Mouse (Mus musculus) heart, embryonic 12.5 days (tissue): Measurements from ENCODE around the gene Rerg. TPM values are rescaled to one million over a fixed set of nuclear protein-coding genes. Genes with fewer than 3 reads are reported as not detected.
A peak's percentile ranks its signal among the peaks of the same experiment; 100 is the strongest.

Experiments used
- ATAC-seq: fragments of 200-750 bp; cut with Nextera tagmentation; 2 replicates; pipeline ENCODE4 v1.8.0; 2017; ENCODE audit warnings: moderate TSS enrichment, moderate library complexity; ENCODE audit not compliant: insufficient number of reproducible peaks, low FRiP score
- H3K27ac ChIP-seq: fragments of 300-500 bp; sonication (generic); 2 replicates; pipeline ENCODE4 v1.5.1; 2016; ENCODE audit warnings: mild to moderate bottlenecking, moderate library complexity; ENCODE audit not compliant: poor library complexity, severe bottlenecking
- H3K27me3 ChIP-seq: fragments of 300-500 bp; sonication (generic); replicated peaks from 2 replicates; pipeline ENCODE4 v1.6.1; 2016; ENCODE audit warnings: mild to moderate bottlenecking, moderate library complexity
- H3K36me3 ChIP-seq: fragments of 300-500 bp; sonication (generic); 2 replicates; pipeline ENCODE4 v1.6.1; 2016; ENCODE audit warnings: mild to moderate bottlenecking, moderate library complexity
- H3K4me1 ChIP-seq: fragments of 300-500 bp; sonication (generic); replicated peaks from 2 replicates; pipeline ENCODE4 v1.6.1; 2016; ENCODE audit warnings: mild to moderate bottlenecking
- H3K4me2 ChIP-seq: fragments of 300-500 bp; sonication (generic); 2 replicates; pipeline ENCODE4 v1.6.1; 2016; ENCODE audit warnings: mild to moderate bottlenecking, moderate library complexity
- H3K4me3 ChIP-seq: fragments of 300-500 bp; sonication (generic); 2 replicates; pipeline ENCODE4 v1.5.1; 2016; ENCODE audit warnings: mild to moderate bottlenecking
- H3K9ac ChIP-seq: fragments of 300-500 bp; sonication (generic); 2 replicates; pipeline ENCODE4 v1.6.1; 2016; ENCODE audit warnings: mild to moderate bottlenecking, moderate library complexity
- H3K9me3 ChIP-seq: fragments of 300-500 bp; sonication (generic); replicated peaks from 2 replicates; pipeline ENCODE4 v1.6.1; 2016; ENCODE audit warnings: mild to moderate bottlenecking, moderate library complexity
- WGBS: fragments of 180-500 bp; shearing (Covaris S2); methylation state at CpG from one replicate; pipeline ENCODE4 v1.1.7; 2016; 5-methylcytosine and 5-hydroxymethylcytosine counted together
- polyA plus RNA-seq: library from polyadenylated mRNA; unstranded; fragments of >200 nt; fragmentation: Nextera tagmentation; extraction: Ambion mirVana; gene quantifications from 2 replicates; pipeline ENCODE4 v1.2.1, GENCODE M21; 2016

Gene Rerg
- polyA plus RNA-seq, 1 experiment from 2014 or later = 4.4 TPM

DNA sequence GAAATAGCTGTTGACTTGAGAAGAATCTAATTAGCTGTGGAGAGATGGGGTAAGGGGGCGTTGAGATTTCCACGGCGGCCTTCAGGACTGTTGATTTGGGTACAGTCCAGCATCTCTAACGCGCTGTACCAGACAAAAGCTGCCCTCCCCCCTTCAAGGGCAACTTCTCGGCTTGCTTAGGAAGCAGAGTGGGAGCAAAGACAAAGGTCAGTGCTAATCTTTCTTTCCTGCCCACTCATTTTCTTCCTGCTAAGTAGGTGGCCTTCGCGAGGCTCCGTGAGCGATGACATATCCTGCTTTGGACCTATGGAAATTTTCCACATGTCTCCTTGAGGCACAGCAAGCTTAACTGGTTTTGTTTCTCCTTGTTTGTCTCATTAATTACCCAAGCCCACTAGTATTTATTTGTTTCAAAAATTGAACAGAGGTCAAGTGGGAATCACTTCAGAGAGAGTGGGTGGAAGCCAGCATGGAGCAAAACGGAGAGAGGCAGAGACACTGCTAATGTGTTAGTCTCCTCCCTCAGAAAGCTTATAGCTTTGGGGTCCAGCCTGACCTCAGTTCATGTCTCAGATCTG, 25.2 kb downstream of the Rerg start:
- no peak overlapping the region for H3K4me2 ChIP-seq
- peak; percentile 38; the same call in 1 of the 2 replicates for ATAC-seq

DNA sequence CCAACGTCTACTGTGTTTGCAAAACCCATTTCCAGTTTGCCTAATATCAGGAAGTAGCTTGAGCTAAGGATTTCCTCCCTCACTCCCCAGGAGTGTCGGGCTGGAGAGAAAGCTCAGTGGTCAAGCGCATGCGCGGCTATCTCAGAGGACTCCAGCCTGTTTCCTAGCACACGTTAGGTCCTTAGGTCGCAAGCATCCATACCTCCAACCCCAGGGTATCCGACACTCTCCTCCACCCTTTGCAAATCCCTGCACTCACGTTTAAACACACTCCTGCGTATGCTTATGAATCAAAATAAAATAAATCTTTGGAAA, 25.8 kb downstream of the Rerg start:
- H3K9ac ChIP-seq = no peak overlapping the region
- WGBS = 67% methylated on average over 10 of the region's 10 CpGs
- no peak overlapping the region for H3K4me2 ChIP-seq
- H3K27ac ChIP-seq = peak overlapping the region; percentile 30; the same call in 1 of the 2 replicates
- no peaks in the 10 kb centered on the region for H3K36me3 ChIP-seq
- peaks cover 36% of the 10 kb centered on the region for H3K4me1 ChIP-seq
- no peak overlapping the region for H3K4me3 ChIP-seq
- no peaks in the 10 kb centered on the region for H3K27me3 ChIP-seq
- ATAC-seq = no peak
- H3K9me3 ChIP-seq = no peaks in the 10 kb centered on the region

More for the DNA sequence above, 25.2 kb downstream of the Rerg start:
- Histone ChIP-seq H3K9me3 (no peaks in the 10 kb centered on the region), H3K4me3 (no peak overlapping the region), H3K9ac (no peak overlapping the region), H3K27ac (0 out of 2 replicates have a peak overlapping the region, but pooled peaks have one; percentile 30), H3K27me3 (no peaks in the 10 kb centered on the region), H3K4me1 (peaks cover 36% of the 10 kb centered on the region), H3K36me3 (no peaks in the 10 kb centered on the region)
- 21% methylated on average over 11 of the region's 11 CpGs for WGBS

DNA sequence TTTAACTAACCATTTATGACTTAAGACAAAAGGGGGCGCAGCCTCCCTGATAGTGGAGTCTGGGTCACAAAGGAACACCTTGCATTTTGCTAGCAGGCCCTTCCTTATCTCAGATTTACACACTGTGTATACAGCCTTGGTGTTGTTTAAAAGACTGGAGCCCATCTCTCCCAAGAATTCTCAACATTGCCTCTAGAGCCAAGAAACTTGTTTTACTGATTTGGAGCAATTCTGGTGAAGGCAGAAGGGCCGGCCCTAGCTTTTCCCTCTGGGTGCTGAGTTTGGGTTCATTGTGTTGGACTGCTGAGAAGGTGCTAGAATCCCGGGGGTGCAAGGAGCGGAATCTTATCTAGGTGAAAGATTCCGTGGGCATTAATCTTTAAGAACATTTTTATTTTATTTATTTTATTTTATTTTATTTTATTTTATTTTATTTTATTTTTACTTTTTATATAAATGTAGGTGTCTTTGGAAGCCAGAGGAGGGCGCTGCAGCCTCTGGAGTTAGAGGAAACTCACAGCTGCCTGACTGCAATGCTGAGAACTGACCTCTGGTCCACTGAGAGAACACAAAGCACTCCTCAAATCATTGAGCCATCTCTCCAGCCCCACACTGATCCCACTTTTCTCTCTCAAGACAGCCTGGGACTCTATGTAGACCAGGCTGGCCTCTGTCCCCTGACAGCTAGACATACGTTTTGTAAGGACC, 26.3 kb downstream of the Rerg start:
- ATAC-seq = no peak
- no peak overlapping the region; the same call in 1 of the 2 replicates for H3K27ac ChIP-seq
- H3K4me3 ChIP-seq = no peak overlapping the region
- H3K4me2 ChIP-seq = no peak overlapping the region
- peaks cover 39% of the 10 kb centered on the region for H3K4me1 ChIP-seq
- H3K27me3 ChIP-seq = no peaks in the 10 kb centered on the region
- H3K36me3 ChIP-seq = no peaks in the 10 kb centered on the region
- WGBS = 74% methylated on average over 7 of the region's 7 CpGs
- H3K9me3 ChIP-seq = no peaks in the 10 kb centered on the region
- no peak overlapping the region for H3K9ac ChIP-seq

DNA sequence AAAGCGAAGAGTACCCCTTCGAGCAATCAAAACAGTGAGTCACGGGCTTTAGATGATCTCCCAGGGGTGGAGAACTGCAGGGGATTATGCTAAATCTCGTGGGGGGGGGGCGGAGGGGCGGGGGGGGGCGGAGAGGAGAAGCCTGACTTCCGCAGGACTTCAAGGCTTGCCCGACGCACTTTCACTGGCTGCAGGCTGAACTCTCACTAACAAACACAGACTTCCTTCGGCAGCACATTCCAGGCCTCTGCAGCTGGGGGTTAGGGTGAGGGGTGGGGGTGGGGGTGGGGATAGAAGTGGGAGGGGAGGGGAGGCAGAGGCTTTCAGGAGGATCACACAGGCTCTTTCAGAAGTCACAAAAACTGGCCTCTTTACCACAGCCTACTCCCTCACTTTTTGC, 27.5 kb downstream of the Rerg start:
- 1% methylated on average over 8 of the region's 11 CpGs for WGBS
- Histone ChIP-seq H3K4me3 (peak overlapping the region; percentile 37), H3K4me1 (peaks cover 47% of the 10 kb centered on the region), H3K9ac (peak overlapping the region; percentile 69; the same call in 1 of the 2 replicates), H3K36me3 (no peaks in the 10 kb centered on the region), H3K9me3 (no peaks in the 10 kb centered on the region), H3K27me3 (no peaks in the 10 kb centered on the region), H3K27ac (peak overlapping the region; percentile 76), H3K4me2 (peak overlapping the region; percentile 72)
- ATAC-seq = peak; percentile 56

DNA sequence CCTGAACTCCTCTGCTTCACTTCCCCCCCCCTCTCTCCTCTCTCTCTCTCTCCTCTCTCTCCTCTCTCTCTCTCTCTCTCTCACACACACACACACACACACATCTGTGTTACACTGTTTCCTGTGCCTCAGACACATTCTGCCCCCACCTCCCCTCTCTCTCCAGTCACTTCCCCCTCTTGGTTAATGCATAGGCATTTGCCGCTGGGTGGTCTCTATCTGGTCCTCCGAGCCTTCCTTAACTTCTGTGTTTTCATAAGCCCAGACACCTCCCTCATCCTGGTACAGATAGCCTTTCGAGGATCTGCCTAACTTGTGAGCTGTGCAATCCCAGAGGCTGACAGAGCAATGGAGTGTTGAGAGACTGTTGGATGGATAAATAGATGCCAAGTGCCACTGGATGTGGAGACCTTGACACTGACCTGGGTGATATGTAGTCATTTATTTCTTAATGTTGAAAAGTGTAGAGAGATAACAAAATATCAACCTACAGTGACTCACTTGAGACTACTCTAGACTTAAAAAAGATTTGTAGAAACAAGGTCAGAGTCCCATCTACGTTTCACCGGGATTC, 29.0 kb downstream of the Rerg start:
- Histone ChIP-seq H3K27me3 (no peaks in the 10 kb centered on the region), H3K4me2 (no peak overlapping the region), H3K36me3 (no peaks in the 10 kb centered on the region), H3K9ac (no peak overlapping the region), H3K27ac (no peak overlapping the region), H3K9me3 (no peaks in the 10 kb centered on the region), H3K4me1 (peaks cover 52% of the 10 kb centered on the region), H3K4me3 (no peak overlapping the region)
- no peak for ATAC-seq
- WGBS = 34% methylated on average over 5 of the region's 5 CpGs

DNA sequence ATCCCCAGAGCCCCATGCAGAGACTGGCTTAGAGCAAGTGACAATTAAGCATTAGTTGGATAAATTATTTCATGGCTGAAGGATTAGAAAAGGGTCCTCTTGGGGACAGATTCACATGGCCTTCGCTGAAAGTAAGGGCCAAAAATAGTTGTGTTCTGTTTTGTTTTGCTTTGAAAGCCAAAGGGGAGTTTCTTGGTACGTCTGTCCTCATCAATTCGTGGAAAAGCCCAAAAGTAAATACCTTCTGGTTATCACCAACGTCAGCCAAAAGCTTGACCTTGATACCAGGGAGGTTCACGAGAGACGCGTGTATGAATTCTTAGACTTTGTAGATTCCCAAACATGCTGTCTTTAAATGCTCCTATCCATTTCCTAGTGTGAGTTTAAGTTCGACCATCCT, 31.5 kb downstream of the Rerg start:
- Histone ChIP-seq H3K9me3 (no peaks in the 10 kb centered on the region), H3K9ac (no peak overlapping the region), H3K36me3 (no peaks in the 10 kb centered on the region), H3K27ac (0 out of 2 replicates have a peak overlapping the region, but pooled peaks have one; percentile 10), H3K4me2 (no peak overlapping the region), H3K4me3 (no peak overlapping the region), H3K4me1 (peaks cover 44% of the 10 kb centered on the region), H3K27me3 (no peaks in the 10 kb centered on the region)
- WGBS = 56% methylated on average over 8 of the region's 8 CpGs
- no peak for ATAC-seq

DNA sequence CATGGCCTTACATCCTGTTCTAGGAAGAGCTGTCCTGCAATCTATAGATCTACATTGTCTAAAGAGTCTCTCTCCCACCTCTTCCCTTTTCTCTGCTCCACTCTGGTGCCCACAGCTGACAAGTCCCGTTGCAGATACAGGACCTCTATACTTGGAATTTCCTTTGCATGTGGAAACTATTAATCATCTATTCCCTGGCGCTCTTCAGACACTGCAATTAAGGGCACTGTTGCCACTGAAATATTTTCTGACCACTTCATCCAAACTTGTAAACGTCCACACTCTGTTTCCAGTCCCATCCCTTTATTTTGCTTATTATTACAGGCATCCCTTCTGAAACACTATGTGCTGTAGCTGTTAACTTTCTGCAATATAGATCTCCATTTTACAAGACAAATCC, 31.9 kb downstream of the Rerg start:
- Histone ChIP-seq H3K27me3 (no peaks in the 10 kb centered on the region), H3K9ac (no peak overlapping the region), H3K4me3 (no peak overlapping the region), H3K9me3 (no peaks in the 10 kb centered on the region), H3K4me1 (peaks cover 44% of the 10 kb centered on the region), H3K4me2 (no peak overlapping the region), H3K27ac (no peak overlapping the region), H3K36me3 (no peaks in the 10 kb centered on the region)
- 41% methylated on average over 3 of the region's 3 CpGs for WGBS
- no peak for ATAC-seq

DNA sequence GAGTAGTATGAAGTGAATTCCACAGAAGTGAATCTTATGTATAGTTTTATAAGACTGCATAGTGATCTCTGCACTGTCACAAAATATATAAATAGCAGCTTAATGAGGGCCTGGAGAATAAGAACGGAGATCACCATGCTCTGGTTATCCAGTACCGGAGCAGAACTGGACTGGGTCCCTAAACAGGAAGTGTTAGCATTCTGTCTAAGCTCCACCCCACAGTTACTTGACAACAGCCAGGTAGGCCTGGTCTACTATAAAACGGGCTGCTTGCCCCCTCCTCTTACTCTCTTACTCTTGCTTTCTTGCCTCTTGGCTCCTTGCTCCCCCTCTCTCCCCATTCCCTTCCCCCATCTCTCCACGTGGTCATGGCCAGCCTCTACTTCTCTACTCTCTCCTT, 33.9 kb downstream of the Rerg start:
- no peak overlapping the region for H3K9ac ChIP-seq
- peak overlapping the region; percentile 90 for H3K27ac ChIP-seq
- H3K9me3 ChIP-seq = no peaks in the 10 kb centered on the region
- 52% methylated on average over 4 of the region's 4 CpGs for WGBS
- peaks cover 37% of the 10 kb centered on the region for H3K4me1 ChIP-seq
- no peaks in the 10 kb centered on the region for H3K36me3 ChIP-seq
- H3K4me3 ChIP-seq = no peak overlapping the region
- ATAC-seq = no peak
- peak overlapping the region; percentile 22; the same call in 1 of the 2 replicates for H3K4me2 ChIP-seq
- no peaks in the 10 kb centered on the region for H3K27me3 ChIP-seq

DNA sequence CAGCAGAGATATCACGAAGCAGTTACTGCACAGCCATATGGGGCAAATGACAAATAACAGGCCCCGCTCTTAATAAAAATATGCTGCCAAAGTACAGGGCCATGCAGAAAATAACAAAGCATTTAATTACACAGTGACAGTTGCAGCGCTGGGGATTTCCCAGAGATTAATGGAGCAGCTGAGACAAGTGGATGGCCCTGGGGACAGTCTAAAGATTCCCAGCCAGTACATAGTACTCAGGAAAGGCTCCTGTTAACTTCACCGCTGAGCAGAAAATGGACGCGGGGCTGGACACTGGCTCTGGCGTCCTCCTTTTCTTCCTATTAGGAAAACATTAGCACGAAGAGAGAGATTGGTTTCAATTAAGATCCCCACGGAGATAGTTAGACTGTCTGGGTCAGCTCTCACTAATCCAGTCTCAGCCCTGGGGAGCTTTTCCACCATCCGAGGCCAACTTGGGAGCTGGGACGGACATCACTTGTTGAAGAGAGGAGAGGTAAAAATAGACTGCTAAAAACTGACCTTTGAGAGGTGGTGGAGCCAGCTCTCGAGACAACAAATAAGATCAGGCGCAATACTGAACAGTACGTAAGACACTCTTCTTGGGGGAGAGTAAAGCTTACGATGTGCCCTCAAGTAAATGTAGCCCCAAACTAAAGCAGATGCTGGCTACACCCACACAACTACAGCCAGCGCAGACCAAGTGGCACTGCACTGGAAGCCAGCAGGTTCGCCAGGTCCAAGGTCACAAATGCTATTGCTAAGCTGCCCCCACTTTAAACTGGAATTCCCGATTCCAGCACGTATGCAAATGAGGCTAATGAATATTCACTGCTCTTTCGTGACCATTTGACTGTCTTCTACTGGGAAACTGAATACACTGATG, 34.5 kb downstream of the Rerg start:
- Histone ChIP-seq H3K9ac (no peak overlapping the region), H3K4me1 (peaks cover 30% of the 10 kb centered on the region), H3K27ac (peak overlapping the region; percentile 90), H3K36me3 (no peaks in the 10 kb centered on the region), H3K4me2 (peak overlapping the region; percentile 55), H3K27me3 (no peaks in the 10 kb centered on the region), H3K9me3 (no peaks in the 10 kb centered on the region), H3K4me3 (no peak overlapping the region)
- no peak for ATAC-seq
- 35% methylated on average over 20 of the region's 20 CpGs for WGBS

DNA sequence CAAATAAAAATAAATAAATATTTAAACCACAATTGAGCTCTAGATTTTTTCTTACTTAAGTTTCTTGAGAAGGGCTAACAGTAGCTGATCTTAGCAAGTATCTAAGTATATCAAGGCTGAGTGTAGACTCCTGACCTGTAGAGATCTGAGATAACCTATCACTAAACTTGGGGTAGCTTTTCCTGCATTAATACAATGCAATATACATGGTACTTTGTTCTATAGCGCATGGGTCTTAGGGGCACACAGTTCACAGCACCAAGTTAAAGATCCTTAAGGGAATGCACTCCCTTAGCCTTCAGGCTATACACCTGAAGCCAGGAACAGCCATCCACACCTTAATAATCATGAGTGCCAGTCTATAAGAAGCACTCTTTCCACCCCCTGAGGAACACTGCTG, 38.5 kb downstream of the Rerg start:
- WGBS = 76% methylated on average over 1 of the region's 1 CpGs
- Histone ChIP-seq H3K9me3 (no peaks in the 10 kb centered on the region), H3K4me2 (no peak overlapping the region), H3K27me3 (no peaks in the 10 kb centered on the region), H3K4me1 (peaks cover 23% of the 10 kb centered on the region), H3K27ac (no peak overlapping the region), H3K36me3 (no peaks in the 10 kb centered on the region), H3K4me3 (no peak overlapping the region), H3K9ac (no peak overlapping the region)
- ATAC-seq = no peak

DNA sequence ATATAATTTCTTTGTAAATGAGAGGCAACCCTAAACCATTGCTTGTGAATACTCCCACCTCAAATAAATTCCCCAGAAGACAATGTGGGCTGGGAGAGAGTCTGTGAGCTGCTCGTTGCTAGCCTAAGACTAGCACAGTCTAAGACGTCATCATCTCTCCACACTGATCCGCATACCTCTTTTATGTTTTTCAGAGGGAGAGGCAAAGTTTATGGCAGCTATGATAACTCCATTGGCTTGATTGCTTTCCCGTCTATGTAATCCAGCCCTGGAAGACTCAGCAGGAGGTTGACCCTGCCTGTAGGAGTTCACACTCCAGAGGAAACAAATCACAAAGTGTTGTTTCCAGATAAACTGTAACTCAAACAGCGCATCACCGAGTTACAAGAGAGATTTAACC, 38.9 kb downstream of the Rerg start:
- no peak for ATAC-seq
- no peak overlapping the region for H3K4me3 ChIP-seq
- WGBS = 29% methylated on average over 6 of the region's 6 CpGs

More for the DNA sequence above, 38.9 kb downstream of the Rerg start:
- Histone ChIP-seq H3K27ac (no peak overlapping the region), H3K4me1 (peaks cover 19% of the 10 kb centered on the region), H3K9ac (no peak overlapping the region), H3K9me3 (no peaks in the 10 kb centered on the region), H3K36me3 (no peaks in the 10 kb centered on the region), H3K4me2 (no peak overlapping the region), H3K27me3 (no peaks in the 10 kb centered on the region)
